Mouse (Mus musculus) erythroblast, embryonic 14.5 days (primary cell): ENCODE data around the gene Tulp2. TPM values are rescaled to one million over a fixed set of nuclear protein-coding genes. Genes with fewer than 3 reads are reported as not detected.
A peak's percentile ranks its signal among the peaks of the same experiment; 100 is the strongest.
"Not testable (repeated sequence)": the region's sequence is repeated elsewhere in the genome, so short reads cannot be mapped to it uniquely, and the experiment has no call there.

ENCODE experiments used
- H3K27me3 ChIP-seq: 2 replicates; pipeline ENCODE4 v1.6.1; 2012; ENCODE audit warnings: inconsistent platforms; ENCODE audit not compliant: control insufficient read depth
- H3K36me3 ChIP-seq: 2 replicates; pipeline ENCODE4 v1.6.1; 2012; ENCODE audit warnings: mild to moderate bottlenecking, inconsistent platforms; ENCODE audit not compliant: control insufficient read depth
- H3K4me1 ChIP-seq: 2 replicates; pipeline ENCODE4 v1.6.1; 2012; ENCODE audit warnings: inconsistent platforms; ENCODE audit not compliant: control insufficient read depth
- H3K4me3 ChIP-seq: replicated peaks from 2 replicates; pipeline ENCODE3; 2012; ENCODE audit warnings: moderate library complexity, mild to moderate bottlenecking, inconsistent platforms
- H3K9me3 ChIP-seq: 2 replicates; pipeline ENCODE4 v1.6.1; 2012; ENCODE audit warnings: low read length, inconsistent platforms, mixed read lengths; ENCODE audit not compliant: control insufficient read depth
- GATA1 ChIP-seq: IDR thresholded peaks from 2 replicates; pipeline ENCODE4 v1.6.1; 2012; ENCODE audit warnings: low read length, inconsistent platforms, mixed read lengths
- TAL1 ChIP-seq: IDR thresholded peaks from 3 replicates; pipeline ENCODE4 v1.6.1; 2012; ENCODE audit warnings: low read length, inconsistent platforms, mixed read lengths
- polyA plus RNA-seq: library from polyadenylated mRNA; stranded (reverse); fragments of >175 nt; gene quantifications from 2 replicates; pipeline ENCODE4 v1.2.3, GENCODE M21; 2012

Gene Tulp2
- polyA plus RNA-seq, 1 experiment: 0.08 TPM

DNA sequence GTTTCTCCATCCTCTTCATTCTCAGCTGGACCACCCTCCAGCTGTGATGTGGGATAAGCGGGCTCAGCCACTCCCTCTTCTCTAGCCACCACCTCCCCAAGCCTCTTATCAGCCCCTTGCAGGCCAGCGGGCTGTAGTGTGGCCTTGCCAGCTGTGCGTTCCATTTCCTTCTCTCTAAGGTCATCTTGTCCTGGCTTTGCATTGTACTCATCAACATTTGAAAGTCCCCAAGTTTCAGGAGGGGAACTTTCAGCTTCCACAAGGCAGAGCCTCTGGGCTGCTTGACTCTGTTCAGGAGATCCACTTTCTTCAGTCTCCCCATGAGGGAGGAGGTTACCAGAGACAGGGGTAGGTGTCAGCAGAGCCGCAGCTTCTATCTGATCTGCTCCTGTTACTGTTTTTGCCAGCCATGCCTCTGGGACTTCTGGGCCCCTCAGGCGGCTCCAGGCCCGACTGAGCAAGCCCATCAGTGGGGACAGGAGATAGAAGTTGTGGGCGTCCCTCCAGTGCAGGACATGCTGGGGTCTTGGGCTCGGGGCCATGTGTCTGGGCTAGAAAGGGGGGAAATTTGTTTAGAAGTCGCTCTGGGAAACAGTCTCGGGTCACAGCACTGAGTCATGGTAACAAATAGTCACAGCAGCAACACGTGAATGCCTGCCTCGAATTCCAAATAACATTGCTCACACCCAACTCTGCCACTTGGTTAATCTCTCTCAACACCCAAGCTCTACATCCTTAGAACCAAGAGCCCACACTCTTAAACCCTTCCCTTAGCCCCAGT, 43.4 kb downstream of the Tulp2 start:
- Histone ChIP-seq H3K4me1 (peaks cover 42% of the 10 kb centered on the region), H3K27me3 (peaks cover 16% of the 10 kb centered on the region), H3K4me3 (peak overlapping the region; percentile 87), H3K36me3 (peaks cover 57% of the 10 kb centered on the region), H3K9me3 (peaks cover 4% of the 10 kb centered on the region)
- TF ChIP-seq GATA1: peak; percentile 95
- peak; percentile 100 for TF ChIP-seq TAL1

DNA sequence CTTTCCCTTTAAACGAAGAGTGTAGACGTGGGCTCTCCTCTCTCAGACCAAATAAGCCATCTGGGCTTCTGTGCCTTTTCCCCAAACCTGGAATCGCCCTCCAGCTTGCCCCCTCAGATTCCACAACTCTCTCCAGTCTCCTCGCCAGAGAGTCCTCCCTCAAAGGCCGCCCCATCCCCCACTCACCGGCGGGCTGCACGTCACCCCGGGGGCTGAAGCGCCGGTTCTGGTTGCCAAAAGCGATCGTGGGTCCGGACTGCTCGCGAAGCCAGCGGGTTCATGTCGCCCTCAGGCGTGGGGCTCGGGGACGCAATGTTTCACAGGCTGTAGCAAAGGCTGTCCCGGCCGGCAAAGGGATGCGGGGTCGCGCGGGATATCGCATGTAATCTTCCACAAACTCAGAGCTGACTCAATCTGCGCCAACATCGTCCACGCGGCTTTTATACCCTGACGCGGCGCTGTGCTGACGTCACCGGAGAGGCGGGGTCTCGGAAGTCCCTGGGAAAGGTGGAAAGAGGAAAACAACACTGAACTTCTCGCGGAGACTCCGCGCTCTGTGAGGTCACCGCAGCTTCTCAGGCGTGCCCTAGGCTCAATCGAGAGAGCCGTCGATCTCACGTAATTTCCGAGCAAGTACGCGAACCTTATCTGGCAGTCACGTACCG, 44.3 kb downstream of the Tulp2 start, which contains the start of the genes Ppp1r15a and Plekha4:
Ppp1r15a (minus strand) TSS at position 460 of the 665 bp plus-strand sequence.
Plekha4 (plus strand) TSS at position 522 of the 665 bp plus-strand sequence.
- H3K27me3 ChIP-seq: peaks cover 23% of the 10 kb centered on the region
- peaks cover 50% of the 10 kb centered on the region for H3K36me3 ChIP-seq
- H3K4me1 ChIP-seq: peaks cover 38% of the 10 kb centered on the region
- TF ChIP-seq TAL1: no peak
- TF ChIP-seq GATA1: 0 out of 2 replicates have a peak, but pooled peaks have one; percentile 16
- H3K4me3 ChIP-seq: peak within 1 kb of the TSS; percentile 87
- H3K9me3 ChIP-seq: peaks cover 4% of the 10 kb centered on the region

DNA sequence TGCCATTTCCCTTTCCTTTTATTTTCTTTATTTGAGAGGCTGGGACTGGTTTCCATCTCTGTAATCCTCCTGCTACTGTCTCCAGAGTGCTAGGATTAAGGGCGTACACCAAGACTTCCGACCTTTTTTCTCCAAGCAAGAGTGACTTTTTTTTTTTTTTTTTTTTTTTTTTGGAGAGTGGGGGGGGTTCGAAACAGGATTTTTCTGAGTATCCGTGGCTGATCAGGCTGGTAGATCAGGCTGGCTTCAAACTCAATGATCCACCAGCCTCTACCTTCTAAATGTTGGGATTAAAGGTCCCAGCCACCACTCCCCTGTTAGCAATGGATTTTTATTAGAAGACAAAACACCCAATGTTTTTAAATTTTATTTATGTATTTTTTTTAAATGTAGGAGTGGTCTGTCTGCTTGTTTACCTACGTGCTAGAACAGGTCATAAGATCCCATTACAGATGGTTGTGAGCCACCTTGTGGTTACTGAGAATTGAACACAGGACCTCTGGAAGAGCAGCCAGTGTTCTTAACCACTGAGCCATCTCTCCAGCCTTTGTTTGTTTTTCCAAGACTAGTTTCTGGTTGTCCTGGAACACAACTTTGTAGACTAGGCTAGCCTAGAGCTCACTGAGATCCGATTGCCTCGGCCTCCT, 44.9 kb downstream of the Tulp2 start:
- peaks cover 32% of the 10 kb centered on the region for H3K4me1 ChIP-seq

DNA sequence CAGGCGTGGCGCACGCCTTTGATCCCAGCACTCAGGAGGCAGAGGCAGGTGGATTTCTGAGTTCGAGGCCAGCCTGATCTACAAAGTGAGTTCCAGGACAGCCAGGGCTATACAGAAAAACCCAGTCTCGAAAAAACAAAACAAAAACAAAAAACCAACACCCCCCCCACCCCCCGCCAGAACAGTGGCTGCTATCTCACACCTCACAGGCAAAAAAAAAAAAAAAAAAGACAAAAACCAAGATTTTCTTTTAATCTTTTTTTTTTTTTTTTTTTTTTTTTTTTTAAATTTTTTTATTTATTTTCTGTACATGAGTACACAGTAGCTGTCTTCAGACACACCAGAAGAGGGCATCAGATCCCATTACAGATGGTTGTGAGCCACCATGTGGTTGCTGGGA, 45.5 kb downstream of the Tulp2 start:
- H3K4me3 ChIP-seq: peak overlapping the region; percentile 87
- not testable (repeated sequence) for H3K9me3 ChIP-seq
- peaks cover 26% of the 10 kb centered on the region for H3K4me1 ChIP-seq
- H3K27me3 ChIP-seq: peaks cover 34% of the 10 kb centered on the region
- peaks cover 38% of the 10 kb centered on the region for H3K36me3 ChIP-seq

More for the DNA sequence above, 44.9 kb downstream of the Tulp2 start:
- TF ChIP-seq GATA1: no peak
- no peak for TF ChIP-seq TAL1
- Histone ChIP-seq H3K36me3 (peaks cover 44% of the 10 kb centered on the region), H3K4me3 (peak overlapping the region; percentile 87), H3K27me3 (peaks cover 28% of the 10 kb centered on the region), H3K9me3 (peaks cover 4% of the 10 kb centered on the region)

DNA sequence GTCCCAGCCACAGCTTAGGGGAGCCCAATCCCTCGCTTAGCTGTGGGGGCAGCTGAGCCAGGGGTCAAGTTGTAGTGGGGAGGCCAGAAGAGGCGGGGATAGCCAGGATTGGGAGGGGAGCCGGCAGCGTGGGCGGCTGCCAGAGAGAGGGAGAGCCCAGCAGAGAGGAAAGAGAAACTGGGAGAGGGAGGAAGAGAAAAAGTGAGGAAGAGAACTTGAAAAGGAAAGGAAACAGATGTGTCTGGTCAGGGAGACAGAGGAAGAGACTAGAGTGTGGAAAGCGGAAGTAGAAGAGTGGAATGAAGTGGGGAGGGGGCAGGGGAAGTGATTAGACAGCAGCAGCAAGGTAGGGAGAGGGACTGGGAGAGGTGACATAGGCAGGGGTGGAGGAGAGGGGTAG, 47.8 kb downstream of the Tulp2 start:
- no peak overlapping the region for H3K4me3 ChIP-seq
- peaks cover 15% of the 10 kb centered on the region for H3K36me3 ChIP-seq
- H3K27me3 ChIP-seq: peaks cover 34% of the 10 kb centered on the region
- H3K9me3 ChIP-seq: peaks cover under 1% of the 10 kb centered on the region; the same call in 1 of the 2 replicates
- peaks cover 18% of the 10 kb centered on the region for H3K4me1 ChIP-seq
- TF ChIP-seq GATA1 (no peak), TAL1 (no peak)

DNA sequence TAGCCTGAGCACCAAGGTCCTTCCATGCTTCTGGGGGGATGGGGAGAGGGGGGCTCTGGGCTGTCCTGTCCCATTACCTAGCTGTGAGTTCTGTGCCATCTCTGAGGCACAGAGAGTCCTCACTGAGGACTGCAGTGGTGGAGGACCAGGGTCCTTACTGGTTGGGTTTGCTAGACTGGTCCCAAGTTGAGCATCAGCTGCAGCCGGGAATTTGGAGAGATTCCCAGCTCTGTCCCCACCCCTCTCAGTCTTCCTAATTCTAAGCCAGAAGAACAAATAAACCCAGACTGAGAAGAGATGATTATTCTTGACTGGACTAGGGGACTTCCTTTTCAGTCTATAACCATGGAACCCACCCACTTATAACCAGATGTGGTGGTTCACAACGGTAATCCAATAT, 49.0 kb downstream of the Tulp2 start:
- Histone ChIP-seq H3K9me3 (no peaks in the 10 kb centered on the region), H3K4me3 (no peak overlapping the region), H3K27me3 (peaks cover 34% of the 10 kb centered on the region), H3K4me1 (peaks cover 18% of the 10 kb centered on the region), H3K36me3 (peaks cover 3% of the 10 kb centered on the region)
- no peak for TF ChIP-seq TAL1
- TF ChIP-seq GATA1: no peak

DNA sequence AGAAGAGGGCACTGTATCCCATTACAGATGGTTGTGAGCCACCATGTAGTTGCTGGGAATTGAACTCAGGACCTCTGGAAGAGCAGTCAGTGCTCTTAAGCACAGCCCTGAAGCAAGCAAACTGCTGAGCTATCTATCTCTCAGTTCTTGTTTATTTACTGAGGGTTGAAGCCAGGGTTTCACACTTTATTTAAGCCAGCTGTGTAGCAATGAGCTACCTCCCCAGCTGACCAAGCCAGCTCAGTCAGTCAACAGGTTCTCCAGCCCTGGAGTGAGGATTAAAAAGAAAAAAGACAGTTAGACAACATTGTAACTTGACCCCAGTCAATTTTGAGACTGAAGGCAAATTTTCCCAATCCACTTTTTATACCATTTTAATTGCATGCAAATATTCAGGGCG, 54.0 kb downstream of the Tulp2 start:
- TF ChIP-seq TAL1 (no peak), GATA1 (no peak)
- no peaks in the 10 kb centered on the region for H3K36me3 ChIP-seq

DNA sequence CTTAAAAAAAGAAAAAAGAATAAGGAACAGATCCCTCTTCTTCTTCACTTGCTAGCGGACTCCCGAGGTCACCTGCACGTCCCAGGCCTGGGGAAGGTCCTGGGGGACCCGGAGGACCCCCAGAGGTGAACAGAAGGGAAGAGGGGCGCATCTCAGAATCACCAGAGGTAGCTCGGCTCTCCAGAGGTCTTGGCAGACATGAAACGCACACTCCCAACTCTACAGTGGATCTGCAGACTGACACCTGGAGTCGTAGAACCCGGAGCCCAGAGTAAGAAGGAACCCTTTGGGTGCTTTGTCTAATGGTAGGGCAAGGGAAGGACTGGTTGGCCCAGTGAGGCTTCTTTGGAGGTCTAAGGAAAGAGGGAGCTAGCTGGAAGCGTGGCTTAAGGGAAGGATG, 55.9 kb downstream of the Tulp2 start:
- H3K4me1 ChIP-seq: peaks cover 5% of the 10 kb centered on the region
- H3K9me3 ChIP-seq: no peaks in the 10 kb centered on the region
- peaks cover 32% of the 10 kb centered on the region for H3K27me3 ChIP-seq
- H3K36me3 ChIP-seq: no peaks in the 10 kb centered on the region
- TF ChIP-seq TAL1 (no peak), GATA1 (no peak)
- no peak overlapping the region for H3K4me3 ChIP-seq

More for the DNA sequence above, 54.0 kb downstream of the Tulp2 start:
- no peak overlapping the region for H3K4me3 ChIP-seq
- H3K4me1 ChIP-seq: peaks cover 5% of the 10 kb centered on the region
- H3K27me3 ChIP-seq: peaks cover 41% of the 10 kb centered on the region
- H3K9me3 ChIP-seq: no peaks in the 10 kb centered on the region
